Mouse (Mus musculus) kidney, adult 2 months (tissue): ENCODE data around the gene Pdia6.

Source experiments
- CTCF ChIP-seq: fragments of 200-500 bp; conservative IDR thresholded peaks from 2 replicates; pipeline ENCODE4 v1.5.1; 2011; ENCODE audit warnings: low read depth, mild to moderate bottlenecking, control low read depth, low read length, moderate library complexity, mixed read lengths; ENCODE audit not compliant: insufficient read depth, insufficient read length
- POLR2A ChIP-seq: fragments of 200-500 bp; IDR thresholded peaks from one replicate; pipeline ENCODE4 v1.6.1; 2011; ENCODE audit warnings: low read depth, low read length, control low read depth

GRCm38 (mm10) chr12:17299902-17300301, 33.6 kb downstream of the Pdia6 start:
- TF ChIP-seq POLR2A (no peak), CTCF (no peak)
